20 mouse cellular contexts compared by ENCODE assay signal in genomic region chr11:116974341-116974740, GRCm38 (mm10). TPM values are rescaled to one million over a fixed set of nuclear protein-coding genes. Genes with fewer than 3 reads are reported as not detected.
DNase-seq lines count a peak whose midpoint lies in the region; ATAC-seq lines count a peak whose summit lies in the region.
"Had no signal": no experiment of that assay in that cellular context is flagged by ENCODE, and none has a peak within 500 bp of the region (broad histone marks: within the 10 kb centered on the region; RNA-seq: fewer than 3 reads in every experiment).

No protein-coding gene starts in this region.

- H3K27ac ChIP-seq in forebrain, embryonic 13.5 days, result peak overlapping the region; percentile 79; the same call in 1 of the 2 replicates
- no peak overlapping the region for H3K27ac ChIP-seq in forebrain, embryonic 15.5 days (replicated peaks)
- H3K27ac ChIP-seq in midbrain, embryonic 13.5 days, result no peak overlapping the region
- H3K27ac ChIP-seq in midbrain, embryonic 14.5 days (replicated peaks; ENCODE audit: low read depth, low read length), result no peak overlapping the region
- H3K27ac ChIP-seq: heart, adult 2 months; hindbrain, embryonic 14.5 days had no signal

- H3K36me3 ChIP-seq in forebrain, embryonic 13.5 days (ENCODE audit: poor library complexity, severe bottlenecking), result peaks cover 80% of the 10 kb centered on the region
- H3K36me3 ChIP-seq in forebrain, embryonic 15.5 days, result peaks cover 51% of the 10 kb centered on the region
- peaks cover 63% of the 10 kb centered on the region for H3K36me3 ChIP-seq in midbrain, embryonic 13.5 days
- H3K36me3 ChIP-seq in midbrain, embryonic 14.5 days (ENCODE audit: control insufficient read depth, insufficient read depth, low read length), result peaks cover 64% of the 10 kb centered on the region
- H3K36me3 ChIP-seq: heart, embryonic 12.5 days had no signal

- 88% methylated on average over 7 of the region's 7 CpGs for WGBS in forebrain, embryonic 13.5 days
- 90% methylated on average over 7 of the region's 7 CpGs for WGBS in forebrain, embryonic 15.5 days
- 88% methylated on average over 7 of the region's 7 CpGs for whole genome bisulfite sequencing in midbrain, embryonic 13.5 days
- WGBS in midbrain, embryonic 14.5 days, result 89% methylated on average over 7 of the region's 7 CpGs

- no peak for DNase-seq in midbrain, embryonic 14.5 days
- DNase-seq in 416B (ENCODE audit: low read depth) (peak; percentile 33), ES-CJ7 (ENCODE audit: low read depth, low spot score) (peak; percentile 57)
- no peak for DNase-seq in cerebellum, adult 9-11 months
- no peak for DNase-seq in cerebellum, postnatal 14 days
- DNase-seq: adrenal gland, adult 8-10 months; adrenal gland, postnatal 36 days; cerebellum, adult 2 months; cerebellum, postnatal 25 days; gastrocnemius, postnatal 10 days; heart, adult 2 months; heart, postnatal 36 days; kidney, adult 2 months had no signal

- peaks cover 22% of the 10 kb centered on the region for H3K4me1 ChIP-seq in forebrain, embryonic 13.5 days
- peaks cover 20% of the 10 kb centered on the region for H3K4me1 ChIP-seq in forebrain, embryonic 15.5 days
- peaks cover 14% of the 10 kb centered on the region for H3K4me1 ChIP-seq in midbrain, embryonic 13.5 days (replicated peaks)
- H3K4me1 ChIP-seq in midbrain, embryonic 14.5 days (ENCODE audit: control insufficient read depth, insufficient read depth, low read length), result no peaks in the 10 kb centered on the region
- H3K4me1 ChIP-seq: heart, embryonic 12.5 days had no signal

- H3K9me3 ChIP-seq in forebrain, embryonic 13.5 days (replicated peaks), result no peaks in the 10 kb centered on the region
- no peaks in the 10 kb centered on the region for H3K9me3 ChIP-seq in forebrain, embryonic 15.5 days
- H3K9me3 ChIP-seq in midbrain, embryonic 13.5 days, result no peaks in the 10 kb centered on the region
- no peaks in the 10 kb centered on the region for H3K9me3 ChIP-seq in midbrain, embryonic 14.5 days (ENCODE audit: control insufficient read depth, low read length)
- H3K9me3 ChIP-seq: heart, embryonic 12.5 days had no signal

- no peak for ATAC-seq in forebrain, embryonic 13.5 days
- no peak for ATAC-seq in forebrain, embryonic 15.5 days (replicated peaks)
- ATAC-seq in midbrain, embryonic 13.5 days, result 0 out of 2 replicates have a peak, but pooled peaks have one; percentile 21
- no peak for ATAC-seq in midbrain, embryonic 14.5 days (ENCODE audit: low FRiP score, low TSS enrichment)
- ATAC-seq: intestine, embryonic 16.5 days; Patski had no signal

- no peak overlapping the region for H3K4me3 ChIP-seq in forebrain, embryonic 13.5 days
- H3K4me3 ChIP-seq in forebrain, embryonic 15.5 days, result no peak overlapping the region
- no peak overlapping the region for H3K4me3 ChIP-seq in midbrain, embryonic 13.5 days (replicated peaks)
- H3K4me3 ChIP-seq in midbrain, embryonic 14.5 days (replicated peaks; ENCODE audit: low read depth, low read length), result no peak overlapping the region
- H3K4me3 ChIP-seq: heart, adult 2 months; heart, embryonic 12.5 days had no signal

- no peak overlapping the region for H3K4me2 ChIP-seq in forebrain, embryonic 13.5 days
- H3K4me2 ChIP-seq in forebrain, embryonic 15.5 days (replicated peaks), result no peak overlapping the region
- H3K4me2 ChIP-seq in midbrain, embryonic 13.5 days (replicated peaks), result no peak overlapping the region
- H3K4me2 ChIP-seq in midbrain, embryonic 14.5 days (ENCODE audit: low read length), result no peak overlapping the region
- H3K4me2 ChIP-seq: heart, embryonic 12.5 days; hindbrain, embryonic 14.5 days had no signal

- no peak overlapping the region for H3K9ac ChIP-seq in forebrain, embryonic 13.5 days
- no peak overlapping the region for H3K9ac ChIP-seq in forebrain, embryonic 15.5 days (replicated peaks)
- H3K9ac ChIP-seq in midbrain, embryonic 13.5 days (replicated peaks), result no peak overlapping the region
- H3K9ac ChIP-seq in midbrain, embryonic 14.5 days (replicated peaks; ENCODE audit: low read length), result no peak overlapping the region
- H3K9ac ChIP-seq: heart, embryonic 12.5 days; hindbrain, embryonic 14.5 days had no signal

- no peaks in the 10 kb centered on the region for H3K27me3 ChIP-seq in forebrain, embryonic 13.5 days
- H3K27me3 ChIP-seq in forebrain, embryonic 15.5 days, result no peaks in the 10 kb centered on the region
- no peaks in the 10 kb centered on the region for H3K27me3 ChIP-seq in midbrain, embryonic 13.5 days
- H3K27me3 ChIP-seq in midbrain, embryonic 14.5 days (ENCODE audit: control insufficient read depth, insufficient read depth, low read length), result no peaks in the 10 kb centered on the region

RNA-seq across cellular contexts. Expression of gene Mgat5b, which starts 55.7 kb away (rescaled TPM):
- 18.5 and 19.8 TPM in 2 replicates for polyA plus RNA-seq in forebrain, embryonic 13.5 days (2015; fragmentation: Nextera tagmentation; extraction: Ambion mirVana)
- 32.0 and 32.8 TPM in 2 replicates for polyA plus RNA-seq in forebrain, embryonic 15.5 days (2015; fragmentation: Nextera tagmentation; extraction: Ambion mirVana)
- 16.8 and 21.8 TPM in 2 replicates for polyA plus RNA-seq in midbrain, embryonic 13.5 days (2015; fragmentation: Nextera tagmentation; extraction: Ambion mirVana)
- polyA plus RNA-seq in midbrain, embryonic 14.5 days (2014; fragmentation: Nextera tagmentation; extraction: Ambion mirVana), result 24.2 and 31.4 TPM in 2 replicates

Comparison
In these comparisons a context has a peak if more than half of its experiments do, and no peak if none do; other contexts are left out.
1. DNase-seq: peak in 416B (single experiment) and ES-CJ7 (single experiment); none in midbrain, embryonic 14.5 days (single experiment), cerebellum, adult 9-11 months (single experiment) and cerebellum, postnatal 14 days (0 of 2).